Comparison of ENCODE assay signal across 8 mouse cellular contexts in genomic region chr8:78077122-78077521, GRCm38 (mm10).
DNase-seq lines count a peak whose midpoint lies in the region; ATAC-seq and TF ChIP-seq lines count a peak whose summit lies in the region.

No protein-coding gene starts in this region.

- no peak for TF ChIP-seq EP300 in stomach, postnatal 0 days (optimal IDR thresholded peaks at IDR 0.05)

- H3K27me3 ChIP-seq in hindbrain, embryonic 14.5 days (ENCODE audit: control insufficient read depth, insufficient read depth, low read length) = no peaks in the 10 kb centered on the region
- H3K27me3 ChIP-seq in hindbrain, embryonic 10.5 days (ENCODE audit: insufficient read depth, poor library complexity, severe bottlenecking) = no peaks in the 10 kb centered on the region
- H3K27me3 ChIP-seq in lung, embryonic 14.5 days (ENCODE audit: insufficient read depth, low read length) = no peaks in the 10 kb centered on the region
- no peaks in the 10 kb centered on the region for H3K27me3 ChIP-seq in stomach, postnatal 0 days (ENCODE audit: control insufficient read depth, insufficient read depth, low read length)

- no peak for DNase-seq in hindbrain, embryonic 14.5 days (ENCODE audit: low spot score)
- DNase-seq in hindbrain, embryonic 10.5 days (ENCODE audit: low spot score) = no peak
- DNase-seq in adrenal gland, adult 2 months = peak; percentile 68
- peak; percentile 54 for DNase-seq in kidney, adult 9 months
- peak; percentile 79 for DNase-seq in lung, embryonic 14.5 days
- DNase-seq in embryo, embryonic 9.5 days (ENCODE audit: extremely low spot score) = no peak
- no peak for DNase-seq in right cerebral cortex, postnatal 25 days
- no peak for DNase-seq in stomach, postnatal 0 days (ENCODE audit: low spot score)

- TF ChIP-seq CTCF in lung, embryonic 14.5 days (IDR thresholded peaks at IDR 0.05; ENCODE audit: low read depth) = no peak
- TF ChIP-seq CTCF in stomach, postnatal 0 days (IDR thresholded peaks at IDR 0.05; ENCODE audit: low read depth) = no peak

- H3K36me3 ChIP-seq in hindbrain, embryonic 14.5 days (replicated peaks; ENCODE audit: control insufficient read depth, insufficient read depth) = no peaks in the 10 kb centered on the region
- H3K36me3 ChIP-seq in hindbrain, embryonic 10.5 days = no peaks in the 10 kb centered on the region
- no peaks in the 10 kb centered on the region for H3K36me3 ChIP-seq in lung, embryonic 14.5 days (ENCODE audit: insufficient read depth)
- H3K36me3 ChIP-seq in stomach, postnatal 0 days (ENCODE audit: control insufficient read depth, insufficient read depth, low read length) = no peaks in the 10 kb centered on the region

- no peaks in the 10 kb centered on the region for H3K4me1 ChIP-seq in hindbrain, embryonic 14.5 days (replicated peaks; ENCODE audit: control insufficient read depth, insufficient read depth, low read length)
- H3K4me1 ChIP-seq in hindbrain, embryonic 10.5 days (replicated peaks) = no peaks in the 10 kb centered on the region
- H3K4me1 ChIP-seq in lung, embryonic 14.5 days (ENCODE audit: insufficient read depth) = no peaks in the 10 kb centered on the region
- H3K4me1 ChIP-seq in stomach, postnatal 0 days (replicated peaks; ENCODE audit: control insufficient read depth, insufficient read depth) = no peaks in the 10 kb centered on the region

- H3K27ac ChIP-seq in hindbrain, embryonic 14.5 days = 0 out of 2 replicates have a peak overlapping the region, but pooled peaks have one; percentile 20
- no peak overlapping the region for H3K27ac ChIP-seq in hindbrain, embryonic 10.5 days
- peak overlapping the region; percentile 47; the same call in 1 of the 2 replicates for H3K27ac ChIP-seq in lung, embryonic 14.5 days (ENCODE audit: low read depth)
- no peak overlapping the region for H3K27ac ChIP-seq in stomach, postnatal 0 days (replicated peaks)

- H3K4me3 ChIP-seq in hindbrain, embryonic 14.5 days (replicated peaks; ENCODE audit: low read length) = no peak overlapping the region
- H3K4me3 ChIP-seq in hindbrain, embryonic 10.5 days = no peak overlapping the region
- no peak overlapping the region for H3K4me3 ChIP-seq in lung, embryonic 14.5 days (ENCODE audit: low read depth, low read length)
- H3K4me3 ChIP-seq in stomach, postnatal 0 days (ENCODE audit: low read depth, low read length) = no peak overlapping the region

- no peak for ATAC-seq in hindbrain, embryonic 14.5 days (ENCODE audit: low FRiP score)
- peak; percentile 87 for ATAC-seq in lung, embryonic 14.5 days (ENCODE audit: insufficient read depth)
- no peak for ATAC-seq in stomach, postnatal 0 days (ENCODE audit: low FRiP score, low TSS enrichment)

- no peak overlapping the region for H3K4me2 ChIP-seq in hindbrain, embryonic 14.5 days (replicated peaks)
- no peak overlapping the region for H3K4me2 ChIP-seq in lung, embryonic 14.5 days
- no peak overlapping the region for H3K4me2 ChIP-seq in stomach, postnatal 0 days (replicated peaks; ENCODE audit: low read depth)

- no peaks in the 10 kb centered on the region for H3K9me3 ChIP-seq in hindbrain, embryonic 14.5 days (ENCODE audit: control insufficient read depth, low read length)
- H3K9me3 ChIP-seq in hindbrain, embryonic 10.5 days = no peaks in the 10 kb centered on the region
- H3K9me3 ChIP-seq in lung, embryonic 14.5 days (ENCODE audit: low read depth, low read length) = no peaks in the 10 kb centered on the region
- H3K9me3 ChIP-seq in stomach, postnatal 0 days (ENCODE audit: control insufficient read depth, low read length) = no peaks in the 10 kb centered on the region

- no peak overlapping the region for H3K9ac ChIP-seq in hindbrain, embryonic 14.5 days
- no peak overlapping the region for H3K9ac ChIP-seq in lung, embryonic 14.5 days
- H3K9ac ChIP-seq in stomach, postnatal 0 days (ENCODE audit: low read length) = no peak overlapping the region

- 37% methylated on average over 4 of the region's 4 CpGs for WGBS in hindbrain, embryonic 14.5 days
- WGBS in hindbrain, embryonic 10.5 days = 51% methylated on average over 4 of the region's 4 CpGs
- 32% methylated on average over 4 of the region's 4 CpGs for WGBS in lung, embryonic 14.5 days
- 43% methylated on average over 4 of the region's 4 CpGs for WGBS in stomach, postnatal 0 days

Comparison
In these comparisons a context has a peak if more than half of its experiments do, and no peak if none do; other contexts are left out.
1. H3K27ac ChIP-seq: peak in hindbrain, embryonic 14.5 days (single experiment) and lung, embryonic 14.5 days (single experiment); none in hindbrain, embryonic 10.5 days (single experiment) and stomach, postnatal 0 days (single experiment).
2. DNase-seq: peak in adrenal gland, adult 2 months (single experiment), kidney, adult 9 months (single experiment) and lung, embryonic 14.5 days (single experiment); none in hindbrain, embryonic 14.5 days (single experiment), hindbrain, embryonic 10.5 days (single experiment), embryo, embryonic 9.5 days (single experiment), right cerebral cortex, postnatal 25 days (single experiment) and stomach, postnatal 0 days (single experiment).